Mouse (Mus musculus) heart, embryonic 14.5 days (tissue): ENCODE measurements around the gene Eif4b. TPM values are rescaled to one million over a fixed set of nuclear protein-coding genes. Genes with fewer than 3 reads are reported as not detected.

Experiments
- ATAC-seq: fragments of 200-750 bp; cut with Nextera tagmentation; 2 replicates; pipeline ENCODE4 v1.8.0; 2017; ENCODE audit warnings: low read depth, moderate TSS enrichment; ENCODE audit not compliant: insufficient number of reproducible peaks, insufficient read depth, low FRiP score
- H3K27ac ChIP-seq, 2 experiments: fragments of 200-500 bp in 1 of 2; fragments of 300-500 bp in 1 of 2; sonication (generic) in 1 of 2; replicated peaks in 1 of 2; 2 replicates each; pipeline ENCODE4 v1.5.1; 2012 to 2014; ENCODE audit warnings: low read depth in 2 of 2, low read length in 2 of 2, control low read depth in 1 of 2, mild to moderate bottlenecking in 1 of 2, mixed read lengths in 1 of 2; ENCODE audit not compliant: control insufficient read depth in 1 of 2, insufficient read depth in 1 of 2
- H3K27me3 ChIP-seq: fragments of 300-500 bp; sonication (generic); 2 replicates; pipeline ENCODE4 v1.6.1; 2014; ENCODE audit warnings: mild to moderate bottlenecking, low read length, control low read depth; ENCODE audit not compliant: control insufficient read depth, insufficient read depth
- H3K36me3 ChIP-seq: fragments of 300-500 bp; sonication (generic); 2 replicates; pipeline ENCODE4 v1.6.1; 2014; ENCODE audit warnings: mild to moderate bottlenecking, control low read depth, low read length, mixed read lengths; ENCODE audit not compliant: control insufficient read depth, insufficient read depth
- H3K4me1 ChIP-seq, 2 experiments: fragments of 200-500 bp in 1 of 2; fragments of 300-500 bp in 1 of 2; sonication (generic) in 1 of 2; 2 replicates each; pipeline ENCODE4 v1.6.1; 2012 to 2014; ENCODE audit warnings: low read length in 2 of 2, control low read depth in 1 of 2, mixed read lengths in 1 of 2; ENCODE audit not compliant: control insufficient read depth in 2 of 2, insufficient read depth in 2 of 2
- H3K4me2 ChIP-seq: fragments of 300-500 bp; sonication (generic); 2 replicates; pipeline ENCODE4 v1.6.1; 2014; ENCODE audit warnings: mild to moderate bottlenecking, low read length
- H3K4me3 ChIP-seq, 2 experiments: fragments of 200-500 bp in 1 of 2; fragments of 300-500 bp in 1 of 2; sonication (generic) in 1 of 2; 2 replicates each; pipeline ENCODE4 v1.5.1; 2012 to 2014; ENCODE audit warnings: low read length in 2 of 2, mild to moderate bottlenecking in 2 of 2, control low read depth in 1 of 2, low read depth in 1 of 2, moderate library complexity in 1 of 2; ENCODE audit not compliant: control insufficient read depth in 1 of 2, insufficient read depth in 1 of 2
- H3K9ac ChIP-seq: fragments of 300-500 bp; sonication (generic); 2 replicates; pipeline ENCODE4 v1.6.1; 2014; ENCODE audit warnings: mild to moderate bottlenecking, low read length
- H3K9me3 ChIP-seq: fragments of 300-500 bp; sonication (generic); 2 replicates; pipeline ENCODE4 v1.6.1; 2016; ENCODE audit warnings: low read length, control low read depth; ENCODE audit not compliant: control insufficient read depth
- WGBS: fragments of 180-500 bp; shearing (Covaris S2); extraction: QIAGEN DNeasy Blood & Tissue Kit; methylation state at CpG from one replicate; pipeline ENCODE4 v1.1.7; 2014; 5-methylcytosine and 5-hydroxymethylcytosine counted together
- polyA plus RNA-seq: library from polyadenylated mRNA; unstranded; fragments of >200 nt; fragmentation: Nextera tagmentation; extraction: Ambion mirVana; gene quantifications from 2 replicates; pipeline ENCODE4 v1.2.1, GENCODE M21; 2014

The Eif4b gene
- polyA plus RNA-seq, 1 experiment from 2014 or later: 78.0 TPM

- H3K27me3 ChIP-seq: no peaks in the 10 kb centered on the region
- H3K4me1 ChIP-seq: no peaks in the 10 kb centered on the region; a peak in 1 of 4 replicates
- peaks cover 100% of the 10 kb centered on the region for H3K36me3 ChIP-seq
- H3K4me2 ChIP-seq: no peak overlapping the region
- no peak overlapping the region for H3K27ac ChIP-seq
- no peaks in the 10 kb centered on the region for H3K9me3 ChIP-seq
- no peak overlapping the region for H3K4me3 ChIP-seq
- H3K9ac ChIP-seq: no peak overlapping the region
- 74% methylated on average over 1 of the region's 1 CpGs for WGBS
- ATAC-seq: no peak
These were observed 18.1 kb downstream of the Eif4b start for GRCm38 (mm10) chr15:102091688-102092087.

GRCm38 (mm10) chr15:102092222-102092621, 18.6 kb downstream of the Eif4b start:
- peaks cover 0 to 1% of the 10 kb centered on the region in 2 experiments; a peak in 1 of 4 replicates for H3K4me1 ChIP-seq
- no peak for ATAC-seq
- no peak overlapping the region for H3K27ac ChIP-seq
- no peak overlapping the region for H3K4me2 ChIP-seq
- H3K4me3 ChIP-seq: no peak overlapping the region
- no peaks in the 10 kb centered on the region for H3K9me3 ChIP-seq
- WGBS: 88% methylated on average over 4 of the region's 4 CpGs
- H3K9ac ChIP-seq: no peak overlapping the region
- no peaks in the 10 kb centered on the region for H3K27me3 ChIP-seq
- H3K36me3 ChIP-seq: peaks cover 98% of the 10 kb centered on the region

- Histone ChIP-seq H3K27ac (no peak overlapping the region), H3K9ac (no peak overlapping the region), H3K4me1 (peaks cover 6 to 18% of the 10 kb centered on the region in 2 experiments; a peak in 3 of 4 replicates), H3K9me3 (no peaks in the 10 kb centered on the region), H3K36me3 (peaks cover 89% of the 10 kb centered on the region), H3K27me3 (no peaks in the 10 kb centered on the region), H3K4me3 (no peak overlapping the region), H3K4me2 (no peak overlapping the region)
- ATAC-seq: no peak
- 78% methylated on average over 2 of the region's 2 CpGs for WGBS
These were observed 20.6 kb downstream of the Eif4b start for GRCm38 (mm10) chr15:102094157-102094556.

- no peak for ATAC-seq
- peaks cover 81% of the 10 kb centered on the region for H3K36me3 ChIP-seq
- no peak overlapping the region for H3K4me2 ChIP-seq
- H3K27me3 ChIP-seq: no peaks in the 10 kb centered on the region
- no peaks in the 10 kb centered on the region for H3K9me3 ChIP-seq
- no peak overlapping the region for H3K9ac ChIP-seq
- no peak overlapping the region for H3K4me3 ChIP-seq
- H3K4me1 ChIP-seq: peaks cover 9 to 25% of the 10 kb centered on the region in 2 experiments; a peak in 3 of 4 replicates
- no peak overlapping the region for H3K27ac ChIP-seq
- WGBS: 81% methylated on average over 16 of the region's 16 CpGs
These were observed 21.4 kb downstream of the Eif4b start for GRCm38 (mm10) chr15:102094988-102095387.

GRCm38 (mm10) chr15:102097147-102097915, 23.8 kb downstream of the Eif4b start:
- Histone ChIP-seq H3K9ac (no peak overlapping the region), H3K27me3 (no peaks in the 10 kb centered on the region), H3K4me1 (peaks cover 26 to 42% of the 10 kb centered on the region in 2 experiments), H3K36me3 (peaks cover 58% of the 10 kb centered on the region), H3K9me3 (no peaks in the 10 kb centered on the region), H3K4me3 (no peak overlapping the region), H3K27ac (no peak overlapping the region), H3K4me2 (no peak overlapping the region)
- no peak for ATAC-seq
- WGBS: 66% methylated on average over 8 of the region's 8 CpGs

GRCm38 (mm10) chr15:102097991-102098555, 24.5 kb downstream of the Eif4b start:
- H3K27ac ChIP-seq: no peak overlapping the region
- peaks cover 50% of the 10 kb centered on the region for H3K36me3 ChIP-seq

GRCm38 (mm10) chr15:102099260-102099659, 25.7 kb downstream of the Eif4b start:
- Histone ChIP-seq H3K9ac (no peak overlapping the region; the same call in 1 of the 2 replicates), H3K9me3 (no peaks in the 10 kb centered on the region), H3K27ac (peak overlapping the region in 1 of 2 experiments; percentile 86; a peak in 1 of 4 replicates), H3K4me3 (peak overlapping the region in 1 of 2 experiments; percentile 54; a peak in 1 of 4 replicates), H3K36me3 (peaks cover 38% of the 10 kb centered on the region), H3K27me3 (no peaks in the 10 kb centered on the region), H3K4me1 (peaks cover 46 to 60% of the 10 kb centered on the region in 2 experiments), H3K4me2 (peak overlapping the region; percentile 90)
- ATAC-seq: no peak
- 50% methylated on average over 5 of the region's 5 CpGs for WGBS

More at GRCm38 (mm10) chr15:102097991-102098555, 24.5 kb downstream of the Eif4b start:
- H3K9me3 ChIP-seq: no peaks in the 10 kb centered on the region
- no peak overlapping the region for H3K4me2 ChIP-seq
- 40% methylated on average over 5 of the region's 5 CpGs for WGBS
- H3K4me3 ChIP-seq: no peak overlapping the region
- H3K9ac ChIP-seq: no peak overlapping the region
- no peak for ATAC-seq
- H3K27me3 ChIP-seq: no peaks in the 10 kb centered on the region
- H3K4me1 ChIP-seq: peaks cover 34 to 49% of the 10 kb centered on the region in 2 experiments
